Mouse (Mus musculus) CD4-positive, CD25-positive, alpha-beta regulatory T cell, adult 4 months (primary cell): ENCODE measurements around the gene Alg14. TPM values are rescaled to one million over a fixed set of nuclear protein-coding genes. Genes with fewer than 3 reads are reported as not detected.

Experiments used
- ATAC-seq: one replicate; pipeline ENCODE4 v1.8.0; 2017
- polyA plus RNA-seq, 2 experiments: library from polyadenylated mRNA; unstranded; fragments of 100-300 nt; shearing (Covaris generic); gene quantifications; one replicate each; pipeline ENCODE4 v1.2.1; 2017

Alg14 gene
- polyA plus RNA-seq, 2 experiments from 2014 or later = 15.5 to 29.5 TPM

GRCm38 (mm10) chr3:121370301-121370700 lies 78.7 kb downstream of the Alg14 start:
- peak; percentile 78 for ATAC-seq

GRCm38 (mm10) chr3:121370830-121371526 lies 79.4 kb downstream of the Alg14 start:
- no peak for ATAC-seq

- ATAC-seq = no peak
These were observed 80.1 kb downstream of the Alg14 start for GRCm38 (mm10) chr3:121371527-121372220.

GRCm38 (mm10) chr3:121373897-121374441 lies 82.4 kb downstream of the Alg14 start:
- no peak for ATAC-seq

GRCm38 (mm10) chr3:121375541-121376129 lies 84.1 kb downstream of the Alg14 start:
- no peak for ATAC-seq

- ATAC-seq = no peak
These were observed 87.4 kb downstream of the Alg14 start for GRCm38 (mm10) chr3:121378708-121379612.

GRCm38 (mm10) chr3:121379699-121380098 lies 88.1 kb downstream of the Alg14 start:
- ATAC-seq = no peak

GRCm38 (mm10) chr3:121387471-121388009 lies 96.0 kb downstream of the Alg14 start:
- no peak for ATAC-seq

GRCm38 (mm10) chr3:121389366-121389765 lies 97.8 kb downstream of the Alg14 start:
- ATAC-seq = no peak

- ATAC-seq = no peak
These were observed 98.4 kb downstream of the Alg14 start for GRCm38 (mm10) chr3:121389860-121390530.

- no peak for ATAC-seq
These were observed 99.2 kb downstream of the Alg14 start for GRCm38 (mm10) chr3:121390724-121391123.

GRCm38 (mm10) chr3:121395588-121396295 lies 104.2 kb downstream of the Alg14 start:
- no peak for ATAC-seq

- ATAC-seq = no peak
These were observed 105.0 kb downstream of the Alg14 start for GRCm38 (mm10) chr3:121396561-121396960.

- no peak for ATAC-seq
These were observed 105.4 kb downstream of the Alg14 start for GRCm38 (mm10) chr3:121397007-121397406.

- ATAC-seq = no peak
These were observed 109.8 kb downstream of the Alg14 start for GRCm38 (mm10) chr3:121401384-121401783.

GRCm38 (mm10) chr3:121402096-121402495 lies 110.5 kb downstream of the Alg14 start:
- ATAC-seq = no peak

- ATAC-seq = no peak
These were observed 111.9 kb downstream of the Alg14 start for GRCm38 (mm10) chr3:121403449-121403848.

GRCm38 (mm10) chr3:121405101-121405500 lies 113.5 kb downstream of the Alg14 start:
- no peak for ATAC-seq

GRCm38 (mm10) chr3:121407417-121407816 lies 115.8 kb downstream of the Alg14 start:
- no peak for ATAC-seq

- ATAC-seq = no peak
These were observed 116.8 kb downstream of the Alg14 start for GRCm38 (mm10) chr3:121408386-121408785.

- no peak for ATAC-seq
These were observed 119.9 kb downstream of the Alg14 start for GRCm38 (mm10) chr3:121411450-121411849.
